Mouse (Mus musculus): ENCODE results near the gene Lect2.

DNA sequence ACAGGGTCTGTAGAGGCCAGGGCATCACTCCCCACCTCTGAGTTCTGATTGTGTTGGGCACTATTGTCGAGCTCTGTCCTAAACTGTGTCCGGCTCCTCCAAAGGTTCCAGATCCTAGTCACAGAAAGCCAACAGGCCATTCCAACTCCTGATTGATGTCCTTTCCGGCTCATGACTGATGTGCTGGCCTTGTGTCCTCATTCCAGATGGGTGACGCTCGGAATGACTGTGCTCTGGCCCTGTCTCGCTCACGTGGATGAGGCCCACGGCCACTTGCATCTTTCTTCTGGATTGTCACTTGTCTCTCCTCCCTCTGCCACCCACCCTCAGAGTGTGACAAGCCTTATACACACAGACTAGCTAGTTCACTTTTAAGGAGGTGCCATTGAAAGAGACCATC is 42.9 kb upstream of the Lect2 start:
- no peak for TF ChIP-seq EP300 (IDR thresholded peaks at IDR 0.05; ENCODE audit: low read depth)
- TF ChIP-seq CTCF (IDR thresholded peaks at IDR 0.05; ENCODE audit: low read depth), result no peak

Data from liver, postnatal 0 days (tissue).